Mouse (Mus musculus) erythroblast, embryonic 14.5 days (primary cell): Measurements from ENCODE around the gene Skida1.

Source experiments
- GATA1 ChIP-seq: IDR thresholded peaks from 2 replicates; pipeline ENCODE4 v1.6.1; 2012; ENCODE audit warnings: low read length, inconsistent platforms, mixed read lengths
- TAL1 ChIP-seq: IDR thresholded peaks from 3 replicates; pipeline ENCODE4 v1.6.1; 2012; ENCODE audit warnings: low read length, inconsistent platforms, mixed read lengths

DNA sequence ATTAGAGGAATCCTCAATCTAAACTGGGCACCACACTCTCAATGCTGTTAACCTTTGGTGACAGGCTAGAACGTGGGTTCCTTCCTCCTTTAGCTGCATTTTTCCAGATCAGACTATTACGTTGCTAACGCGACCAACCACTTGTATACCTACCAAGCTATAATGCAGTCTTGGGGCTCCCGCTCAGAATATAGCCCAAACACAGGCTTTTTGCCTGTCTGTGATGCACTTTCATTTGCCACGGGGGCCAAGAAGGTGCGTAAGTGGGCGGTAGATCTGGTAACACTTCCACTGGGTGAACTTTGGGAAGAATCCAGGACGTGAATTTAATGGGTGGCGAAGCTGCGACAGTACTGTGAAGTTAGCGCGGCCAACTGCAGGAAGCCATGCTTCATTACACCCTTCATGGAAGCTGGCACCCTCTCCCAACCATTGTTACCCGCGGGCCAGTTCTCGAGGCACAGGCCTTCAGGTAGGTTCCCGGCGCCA, 15.0 kb upstream of the Skida1 start:
- TF ChIP-seq GATA1 (no peak), TAL1 (no peak)
